In genomic region chr14:30168387-30168786, GRCm38 (mm10) we compare ENCODE assay signal across 18 mouse cellular contexts.
"Had no signal": no experiment of that assay in that cellular context is flagged by ENCODE, and none has a peak within 500 bp of the region (broad histone marks: within the 10 kb centered on the region; RNA-seq: fewer than 3 reads in every experiment).

No protein-coding gene starts in this region.

- H3K9me3 ChIP-seq: heart, embryonic 10.5 days; heart, embryonic 12.5 days; hindbrain, embryonic 10.5 days; hindbrain, embryonic 12.5 days; intestine, embryonic 15.5 days; limb, embryonic 10.5 days; limb, embryonic 12.5 days had no signal

- H3K4me3 ChIP-seq: gastrocnemius, adult 2 months; heart, embryonic 10.5 days; heart, embryonic 12.5 days; hindbrain, embryonic 10.5 days; hindbrain, embryonic 12.5 days; intestine, embryonic 15.5 days; layer of hippocampus, adult 2 months; left cerebral cortex, adult 2 months; limb, embryonic 10.5 days; limb, embryonic 12.5 days had no signal

- DNase-seq: gastrocnemius, adult 2 months; gastrocnemius, postnatal 10 days; gastrocnemius, postnatal 25 days; heart, adult 18-20 months; heart, postnatal 10 days had no signal

- H3K9ac ChIP-seq: heart, embryonic 12.5 days; hindbrain, embryonic 12.5 days; hindbrain, embryonic 14.5 days; intestine, embryonic 15.5 days; limb, embryonic 12.5 days had no signal

- ATAC-seq: hindbrain, embryonic 16.5 days; inflammation-experienced regulatory T-cells, adult 6 months; intestine, embryonic 15.5 days; intestine, postnatal 0 days had no signal

- H3K4me2 ChIP-seq: heart, embryonic 12.5 days; hindbrain, embryonic 12.5 days; hindbrain, embryonic 14.5 days; intestine, embryonic 15.5 days; limb, embryonic 12.5 days had no signal

- H3K36me3 ChIP-seq: heart, embryonic 10.5 days; heart, embryonic 12.5 days; hindbrain, embryonic 10.5 days; hindbrain, embryonic 12.5 days; intestine, embryonic 15.5 days; limb, embryonic 10.5 days; limb, embryonic 12.5 days had no signal

- H3K27me3 ChIP-seq: heart, embryonic 12.5 days; hindbrain, embryonic 12.5 days; intestine, embryonic 15.5 days; limb, embryonic 12.5 days had no signal

- H3K27ac ChIP-seq: gastrocnemius, adult 2 months; hindbrain, embryonic 10.5 days; hindbrain, embryonic 12.5 days; hindbrain, embryonic 14.5 days; intestine, embryonic 15.5 days; layer of hippocampus, adult 2 months; limb, embryonic 12.5 days had no signal

- H3K4me1 ChIP-seq: intestine, embryonic 15.5 days had no signal
